Mouse (Mus musculus): ENCODE results near the gene Gm49355.

Gene Gm49355

GRCm38 (mm10) chr14:12342458-12343131, 58.8 kb downstream of the Gm49355 start:
- no peak for DNase-seq (ENCODE audit: low spot score in 2 of 2)

GRCm38 (mm10) chr14:12343451-12343941, 59.7 kb downstream of the Gm49355 start:
- no peak for DNase-seq (ENCODE audit: low spot score in 2 of 2)

- no peak for DNase-seq (ENCODE audit: low spot score in 2 of 2)
These were observed 60.4 kb downstream of the Gm49355 start for GRCm38 (mm10) chr14:12344061-12344745.

GRCm38 (mm10) chr14:12344746-12345240, 61.0 kb downstream of the Gm49355 start:
- DNase-seq (ENCODE audit: low spot score in 2 of 2): no peak

- no peak for DNase-seq (ENCODE audit: low spot score in 2 of 2)
These were observed 61.6 kb downstream of the Gm49355 start for GRCm38 (mm10) chr14:12345241-12345921.

GRCm38 (mm10) chr14:12346011-12346864, 62.5 kb downstream of the Gm49355 start:
- no peak for DNase-seq (ENCODE audit: low spot score in 2 of 2)

- DNase-seq (ENCODE audit: low spot score in 2 of 2): no peak
These were observed 63.3 kb downstream of the Gm49355 start for GRCm38 (mm10) chr14:12346865-12347600.

GRCm38 (mm10) chr14:12348089-12348488, 64.3 kb downstream of the Gm49355 start, which contains the start of gene Fezf2:
Fezf2 (minus strand) TSS chr14:12348189.
- no peak for DNase-seq (ENCODE audit: low spot score in 2 of 2)

- no peak for DNase-seq (ENCODE audit: low spot score in 2 of 2)
These were observed 65.7 kb downstream of the Gm49355 start for GRCm38 (mm10) chr14:12349334-12350090.

- no peak for DNase-seq (ENCODE audit: low spot score in 2 of 2)
These were observed 66.6 kb downstream of the Gm49355 start for GRCm38 (mm10) chr14:12350271-12350916.

All from urinary bladder, postnatal 4 days (tissue).